Mouse (Mus musculus) layer of hippocampus, adult 8-10 months (tissue): ENCODE data around the gene Rps3. TPM values are rescaled to one million over a fixed set of nuclear protein-coding genes. Genes with fewer than 3 reads are reported as not detected.

Experiments used
- DNase-seq, 2 experiments: peaks; one replicate each; pipeline ENCODE4 v3.0.0; 2022; ENCODE audit warnings: low spot score in 2 of 2
- total RNA-seq, 4 experiments: library from RNA; stranded (reverse); gene quantifications; 2 replicates each; pipeline ENCODE4 v1.2.4; 2022

The Rps3 gene
- total RNA-seq, 4 experiments from 2014 or later, result 222 to 342 (median 280) TPM

GRCm38 (mm10) chr7:99476558-99477114, 6.9 kb downstream of the Rps3 start:
- DNase-seq, result no peak

GRCm38 (mm10) chr7:99475562-99475911, 8.0 kb downstream of the Rps3 start:
- DNase-seq, result no peak

GRCm38 (mm10) chr7:99474836-99475561, 8.5 kb downstream of the Rps3 start:
- DNase-seq, result peak; percentile 57 to 70

- DNase-seq, result no peak
Observed at GRCm38 (mm10) chr7:99473638-99474407, 9.7 kb downstream of the Rps3 start.

GRCm38 (mm10) chr7:99471578-99471977, 12.0 kb downstream of the Rps3 start:
- DNase-seq, result no peak

GRCm38 (mm10) chr7:99469680-99470405, 13.7 kb downstream of the Rps3 start:
- DNase-seq, result no peak

GRCm38 (mm10) chr7:99468283-99469132, 15.0 kb downstream of the Rps3 start:
- DNase-seq, result peak in 1 of 2 experiments; percentile 66

- no peak for DNase-seq
Observed at GRCm38 (mm10) chr7:99467916-99468282, 15.6 kb downstream of the Rps3 start.

GRCm38 (mm10) chr7:99465811-99466210, 17.7 kb downstream of the Rps3 start, which contains the start of gene Klhl35:
TSS of gene Klhl35 (plus strand) at chr7:99466004.
- no peak for DNase-seq

- DNase-seq, result no peak
Observed at GRCm38 (mm10) chr7:99463120-99463519, 20.4 kb downstream of the Rps3 start.

GRCm38 (mm10) chr7:99459888-99460652, 23.5 kb downstream of the Rps3 start:
- no peak for DNase-seq

GRCm38 (mm10) chr7:99458849-99459248, 24.7 kb downstream of the Rps3 start:
- DNase-seq, result peak; percentile 46 to 67

GRCm38 (mm10) chr7:99454044-99454443, 29.5 kb downstream of the Rps3 start:
- DNase-seq, result no peak

GRCm38 (mm10) chr7:99452859-99453258, 30.7 kb downstream of the Rps3 start:
- DNase-seq, result no peak

GRCm38 (mm10) chr7:99450703-99451102, 32.8 kb downstream of the Rps3 start:
- peak; percentile 71 to 77 for DNase-seq

- peak; percentile 60 to 71 for DNase-seq
Observed at GRCm38 (mm10) chr7:99449751-99450150, 33.8 kb downstream of the Rps3 start.

- no peak for DNase-seq
Observed at GRCm38 (mm10) chr7:99449063-99449462, 34.5 kb downstream of the Rps3 start.

GRCm38 (mm10) chr7:99448619-99449018, 34.9 kb downstream of the Rps3 start:
- DNase-seq, result no peak

GRCm38 (mm10) chr7:99447323-99447722, 36.2 kb downstream of the Rps3 start:
- no peak for DNase-seq

- DNase-seq, result no peak
Observed at GRCm38 (mm10) chr7:99445833-99446232, 37.7 kb downstream of the Rps3 start.
